Mouse (Mus musculus) adipocyte (in vitro differentiated cells): ENCODE data around the gene Stra6.

Experiments
- DNase-seq: peaks from one replicate; pipeline ENCODE4 v3.0.0-alpha.2; 2016; ENCODE audit warnings: low spot score

The Stra6 gene

GRCm38 (mm10) chr9:58049861-58050260, 13.7 kb upstream of the Stra6 start:
- no peak for DNase-seq

GRCm38 (mm10) chr9:58051937-58052336, 11.7 kb upstream of the Stra6 start:
- peak; percentile 12 for DNase-seq

- DNase-seq: peak; percentile 20
These were observed 10.5 kb upstream of the Stra6 start for GRCm38 (mm10) chr9:58053102-58053501.

GRCm38 (mm10) chr9:58053544-58053943, 10.0 kb upstream of the Stra6 start:
- no peak for DNase-seq

- DNase-seq: no peak
These were observed 9.6 kb upstream of the Stra6 start for GRCm38 (mm10) chr9:58054032-58054431.

- DNase-seq: no peak
These were observed 7.9 kb upstream of the Stra6 start for GRCm38 (mm10) chr9:58055666-58056065.

- no peak for DNase-seq
These were observed 3.7 kb upstream of the Stra6 start for GRCm38 (mm10) chr9:58059920-58060319.

- peak; percentile 29 for DNase-seq
These were observed 2.6 kb upstream of the Stra6 start for GRCm38 (mm10) chr9:58060677-58061667.

GRCm38 (mm10) chr9:58065532-58065931, 1.9 kb downstream of the Stra6 start:
- DNase-seq: no peak

- DNase-seq: peak; percentile 9
These were observed 2.6 kb downstream of the Stra6 start for GRCm38 (mm10) chr9:58065977-58066730.

GRCm38 (mm10) chr9:58066731-58067095, 3.1 kb downstream of the Stra6 start:
- DNase-seq: no peak

GRCm38 (mm10) chr9:58067546-58067945, 4.0 kb downstream of the Stra6 start:
- no peak for DNase-seq

- DNase-seq: no peak
These were observed 11.0 kb downstream of the Stra6 start for GRCm38 (mm10) chr9:58074561-58074960.

GRCm38 (mm10) chr9:58084586-58084985, 21.0 kb downstream of the Stra6 start:
- DNase-seq: no peak

GRCm38 (mm10) chr9:58085074-58085473, 21.5 kb downstream of the Stra6 start:
- DNase-seq: no peak

- no peak for DNase-seq
These were observed 22.6 kb downstream of the Stra6 start for GRCm38 (mm10) chr9:58086203-58086602.

- no peak for DNase-seq
These were observed 23.3 kb downstream of the Stra6 start for GRCm38 (mm10) chr9:58086861-58087260.

GRCm38 (mm10) chr9:58087277-58087998, 23.9 kb downstream of the Stra6 start:
- no peak for DNase-seq

- peak; percentile 73 for DNase-seq
These were observed 28.2 kb downstream of the Stra6 start for GRCm38 (mm10) chr9:58091623-58092425.

- DNase-seq: peak; percentile 95
These were observed 29.1 kb downstream of the Stra6 start for GRCm38 (mm10) chr9:58092581-58093269.

- DNase-seq: no peak
These were observed 30.2 kb downstream of the Stra6 start for GRCm38 (mm10) chr9:58093776-58094175.
